Mouse (Mus musculus) CH12.LX (cell line): Measurements from ENCODE around the gene Atg9b.

Source experiments
- CHD2 ChIP-seq: IDR thresholded peaks from 2 replicates; pipeline ENCODE4 v1.6.1; 2011; ENCODE audit warnings: low read length, improper control_type of control experiment
- CTCF ChIP-seq, 2 experiments: IDR thresholded peaks in 1 of 2; conservative IDR thresholded peaks in 1 of 2; 2 replicates each; pipeline ENCODE4 v1.5.1; 2011 to 2012; ENCODE audit warnings: low read depth in 2 of 2, low read length in 2 of 2, improper control_type of control experiment in 1 of 2, inconsistent platforms in 1 of 2, mild to moderate bottlenecking in 1 of 2, moderate library complexity in 1 of 2
- E2F4 ChIP-seq: IDR thresholded peaks from 2 replicates; pipeline ENCODE4 v1.6.1; 2011; ENCODE audit warnings: low read depth, low read length, improper control_type of control experiment; ENCODE audit not compliant: insufficient replicate concordance
- GABPA ChIP-seq: IDR thresholded peaks from 2 replicates; pipeline ENCODE4 v1.6.1; 2012; ENCODE audit warnings: low read depth, low read length, improper control_type of control experiment, inconsistent platforms; ENCODE audit not compliant: insufficient replicate concordance
- MAZ ChIP-seq: IDR thresholded peaks from 2 replicates; pipeline ENCODE4 v1.6.1; 2012; ENCODE audit warnings: low read depth, mild to moderate bottlenecking, inconsistent platforms, low read length, improper control_type of control experiment, moderate library complexity
- POLR2A ChIP-seq: IDR thresholded peaks from 2 replicates; pipeline ENCODE4 v1.6.1; 2011; ENCODE audit warnings: low read depth, mild to moderate bottlenecking, improper control_type of control experiment, low read length
- TCF12 ChIP-seq: IDR thresholded peaks from 2 replicates; pipeline ENCODE4 v1.6.1; 2014; ENCODE audit warnings: low read depth, mild to moderate bottlenecking, inconsistent platforms, low read length, improper control_type of control experiment
- USF1 ChIP-seq: IDR thresholded peaks from 2 replicates; pipeline ENCODE4 v1.6.1; 2014; ENCODE audit warnings: low read depth, mild to moderate bottlenecking, inconsistent platforms, low read length, improper control_type of control experiment
- ZC3H11A ChIP-seq: IDR thresholded peaks from 2 replicates; pipeline ENCODE4 v1.6.1; 2012; ENCODE audit warnings: low read depth, mild to moderate bottlenecking, inconsistent platforms, low read length, improper control_type of control experiment
- ZKSCAN1 ChIP-seq: IDR thresholded peaks from 2 replicates; pipeline ENCODE4 v1.6.1; 2012; ENCODE audit warnings: low read depth, inconsistent platforms, low read length, improper control_type of control experiment, borderline replicate concordance
- ZNF384 ChIP-seq: IDR thresholded peaks from 2 replicates; pipeline ENCODE4 v1.6.1; 2012; ENCODE audit warnings: low read depth, low read length, improper control_type of control experiment, inconsistent platforms

DNA sequence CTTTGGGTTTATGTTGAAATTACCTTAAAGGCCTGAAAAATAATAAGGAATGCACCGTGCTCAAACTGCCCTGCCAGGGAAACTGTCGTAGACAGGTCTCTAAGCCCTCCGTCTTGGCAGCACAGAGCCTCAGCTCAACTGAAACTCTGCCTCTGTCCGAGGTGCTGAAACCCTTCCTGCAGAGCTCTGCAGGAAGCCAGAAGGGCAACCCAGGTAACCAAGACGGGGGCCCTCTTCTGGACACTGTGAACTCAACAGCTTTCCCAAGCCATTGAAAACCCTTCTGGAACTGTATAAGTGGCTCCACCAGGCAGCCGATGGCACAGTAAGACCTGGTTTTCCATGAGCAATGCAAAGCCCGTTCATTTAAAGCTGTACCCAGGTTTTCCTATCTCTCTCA is 34.5 kb downstream of the Atg9b start:
- TF ChIP-seq CTCF (conservative IDR thresholded peaks at IDR 0.05 in 1 of 2, IDR thresholded peaks at IDR 0.05 in 1 of 2; ENCODE audit: low read depth in 2 of 2, low read length in 2 of 2) (peak in 1 of 2 experiments; percentile 78; a peak in 2 of 4 replicates), ZKSCAN1 (no peak), POLR2A (no peak), USF1 (no peak), ZNF384 (no peak), CHD2 (no peak), MAZ (no peak), GABPA (no peak), TCF12 (no peak), E2F4 (no peak), ZC3H11A (no peak)
